Mouse (Mus musculus) stomach, embryonic 16.5 days (tissue): ENCODE measurements around the gene Pax4. TPM values are rescaled to one million over a fixed set of nuclear protein-coding genes. Genes with fewer than 3 reads are reported as not detected.

ENCODE experiments used
- ATAC-seq: fragments of 200-750 bp; cut with Nextera tagmentation; 2 replicates; pipeline ENCODE4 v1.8.0; 2017; ENCODE audit warnings: moderate number of reproducible peaks, moderate TSS enrichment; ENCODE audit not compliant: insufficient read depth, low FRiP score
- H3K27ac ChIP-seq: fragments of 300-500 bp; sonication (generic); 2 replicates; pipeline ENCODE4 v1.5.1; 2014; ENCODE audit warnings: low read length
- H3K27me3 ChIP-seq: fragments of 300-500 bp; sonication (generic); 2 replicates; pipeline ENCODE4 v1.6.1; 2014; ENCODE audit warnings: low read length, control low read depth, mixed read lengths; ENCODE audit not compliant: control insufficient read depth, insufficient read depth
- H3K36me3 ChIP-seq: fragments of 300-500 bp; sonication (generic); 2 replicates; pipeline ENCODE4 v1.6.1; 2014; ENCODE audit warnings: low read length; ENCODE audit not compliant: control insufficient read depth, insufficient read depth
- H3K4me1 ChIP-seq: fragments of 300-500 bp; sonication (generic); 2 replicates; pipeline ENCODE4 v1.6.1; 2014; ENCODE audit warnings: low read length, control low read depth, mixed read lengths; ENCODE audit not compliant: control insufficient read depth, insufficient read depth
- H3K4me2 ChIP-seq: fragments of 300-500 bp; sonication (generic); 2 replicates; pipeline ENCODE4 v1.6.1; 2014; ENCODE audit warnings: low read depth, low read length, mixed read lengths
- H3K4me3 ChIP-seq: fragments of 300-500 bp; sonication (generic); replicated peaks from 2 replicates; pipeline ENCODE4 v1.5.1; 2014; ENCODE audit warnings: mild to moderate bottlenecking, low read length
- H3K9ac ChIP-seq: fragments of 300-500 bp; sonication (generic); 2 replicates; pipeline ENCODE4 v1.6.1; 2014; ENCODE audit warnings: low read length
- H3K9me3 ChIP-seq: fragments of 300-500 bp; sonication (generic); replicated peaks from 2 replicates; pipeline ENCODE4 v1.6.1; 2016; ENCODE audit warnings: low read length, control low read depth; ENCODE audit not compliant: control insufficient read depth
- WGBS: fragments of 180-500 bp; shearing (Covaris S2); extraction: QIAGEN DNeasy Blood & Tissue Kit; methylation state at CpG from one replicate; pipeline ENCODE4 v1.1.7; 2014; 5-methylcytosine and 5-hydroxymethylcytosine counted together
- polyA plus RNA-seq: library from polyadenylated mRNA; unstranded; fragments of >200 nt; fragmentation: Nextera tagmentation; extraction: Ambion mirVana; gene quantifications from 2 replicates; pipeline ENCODE4 v1.2.1, GENCODE M21; 2015

Pax4 gene
- polyA plus RNA-seq, 1 experiment from 2014 or later = 1.2 TPM

GRCm38 (mm10) chr6:28480752-28481492, 31.8 kb upstream of the Pax4 start:
- peak overlapping the region; percentile 85 for H3K9ac ChIP-seq
- peak overlapping the region; percentile 81 for H3K4me3 ChIP-seq
- H3K4me1 ChIP-seq = peaks cover 38% of the 10 kb centered on the region
- H3K27me3 ChIP-seq = no peaks in the 10 kb centered on the region
- H3K27ac ChIP-seq = peak overlapping the region; percentile 85
- H3K36me3 ChIP-seq = no peaks in the 10 kb centered on the region
- ATAC-seq = no peak
- H3K9me3 ChIP-seq = no peaks in the 10 kb centered on the region
- 4% methylated on average over 21 of the region's 21 CpGs for WGBS
- H3K4me2 ChIP-seq = peak overlapping the region; percentile 71

DNA sequence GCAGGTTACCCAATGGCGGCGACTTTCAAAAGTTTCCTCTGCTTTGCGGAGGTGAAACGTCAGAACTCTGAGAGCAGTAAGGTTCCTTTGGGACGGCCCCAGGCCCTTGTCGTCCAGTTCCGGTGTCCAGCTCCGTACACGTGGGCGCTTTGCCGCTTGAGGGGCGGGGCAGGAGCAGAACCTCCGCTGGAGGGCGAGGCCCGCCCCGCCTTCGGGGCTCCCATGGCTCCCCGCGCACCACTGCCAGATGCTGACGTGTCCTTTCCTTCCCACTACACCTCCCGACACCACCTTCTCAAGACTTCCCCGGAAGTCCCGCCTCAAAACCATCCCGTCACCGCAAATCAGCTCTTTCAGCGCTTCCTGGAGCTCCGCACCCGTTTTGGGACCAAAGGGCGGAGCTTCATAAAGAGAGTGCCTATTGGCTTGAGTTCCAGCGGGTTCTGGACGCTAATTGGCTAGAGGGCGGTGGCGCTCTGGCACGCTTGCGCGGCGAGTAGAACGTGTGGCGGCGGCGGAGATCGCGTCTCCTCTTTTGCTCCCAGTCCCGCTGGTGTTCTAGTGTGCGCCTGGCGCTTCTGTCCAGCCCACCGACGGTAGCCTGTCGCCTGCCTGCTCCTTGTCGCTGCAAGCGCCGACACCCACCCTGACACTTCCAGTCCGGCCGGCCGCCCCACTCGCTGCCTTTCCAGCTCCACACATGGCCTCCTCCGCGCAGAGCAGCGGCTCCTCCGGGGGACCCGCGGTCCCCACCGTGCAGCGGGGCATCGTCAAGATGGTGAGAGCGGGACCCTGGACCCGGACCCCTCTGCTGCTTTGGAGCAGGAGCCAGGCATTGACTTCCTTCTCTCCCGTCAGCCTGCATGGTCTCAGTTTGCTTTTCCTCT, 31.0 kb upstream of the Pax4 start:
- under 1% methylated on average over 68 of the region's 68 CpGs for WGBS
- Histone ChIP-seq H3K27ac (peak overlapping the region; percentile 85), H3K4me1 (peaks cover 33% of the 10 kb centered on the region), H3K36me3 (no peaks in the 10 kb centered on the region), H3K9ac (peak overlapping the region; percentile 85), H3K27me3 (no peaks in the 10 kb centered on the region), H3K9me3 (no peaks in the 10 kb centered on the region), H3K4me3 (peak overlapping the region; percentile 81), H3K4me2 (peak overlapping the region; percentile 71)
- peak; percentile 99 for ATAC-seq

- Histone ChIP-seq H3K4me1 (peaks cover 8% of the 10 kb centered on the region; the same call in 1 of the 2 replicates), H3K9ac (no peak within 1 kb of the TSS), H3K36me3 (no peaks in the 10 kb centered on the region), H3K9me3 (no peaks in the 10 kb centered on the region), H3K4me2 (no peak within 1 kb of the TSS), H3K27me3 (no peaks in the 10 kb centered on the region), H3K27ac (no peak within 1 kb of the TSS; the same call in 1 of the 2 replicates), H3K4me3 (no peak within 1 kb of the TSS)
- 86% methylated on average over 5 of the region's 5 CpGs for WGBS
- no peak for ATAC-seq
Measured at GRCm38 (mm10) chr6:28474839-28475238, 25.7 kb upstream of the Pax4 start, which contains the start of gene Snd1. Gene Snd1, plus strand, starts transcription at chr6:28475139.

GRCm38 (mm10) chr6:28474211-28474610, 25.1 kb upstream of the Pax4 start:
- Histone ChIP-seq H3K4me1 (peaks cover 6% of the 10 kb centered on the region; the same call in 1 of the 2 replicates), H3K4me2 (no peak overlapping the region), H3K27ac (no peak overlapping the region; the same call in 1 of the 2 replicates), H3K4me3 (no peak overlapping the region), H3K27me3 (no peaks in the 10 kb centered on the region), H3K9ac (no peak overlapping the region), H3K36me3 (no peaks in the 10 kb centered on the region), H3K9me3 (no peaks in the 10 kb centered on the region)
- no peak for ATAC-seq
- 73% methylated on average over 4 of the region's 4 CpGs for WGBS

DNA sequence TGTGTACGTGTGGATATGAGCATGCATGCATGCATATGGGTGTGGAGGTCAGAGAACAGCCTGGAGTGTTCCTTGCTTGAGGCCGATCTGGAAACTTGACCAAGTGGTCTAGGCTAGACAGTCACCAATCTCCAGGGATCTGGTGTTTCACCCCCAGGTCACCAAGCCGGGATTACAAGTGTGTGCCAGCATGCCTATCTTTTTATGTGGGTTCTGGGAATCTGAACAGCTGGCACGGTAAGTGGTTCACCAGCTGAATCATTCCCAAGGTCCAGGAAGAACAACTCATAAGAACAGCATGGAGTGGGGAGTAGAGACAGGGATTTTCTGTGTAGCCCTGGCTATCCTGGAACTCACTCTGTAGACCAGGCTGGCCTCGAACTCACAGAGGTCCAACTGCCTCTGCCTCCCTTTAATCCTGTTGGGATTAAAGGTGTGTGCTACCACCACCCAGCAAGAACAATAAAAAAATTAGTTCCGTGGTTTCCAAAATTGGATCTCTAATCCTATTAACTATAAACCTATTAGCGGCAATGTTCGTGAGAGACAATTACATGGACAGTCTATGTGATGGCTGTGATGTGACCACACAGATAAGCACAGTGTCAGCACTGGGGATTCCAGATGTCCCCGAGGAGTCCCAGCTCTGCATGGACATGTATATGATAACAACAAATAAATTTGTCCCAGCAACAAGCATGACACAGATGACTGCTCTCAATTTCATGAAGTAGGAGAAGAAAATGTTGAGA, 22.3 kb upstream of the Pax4 start:
- WGBS = 83% methylated on average over 9 of the region's 9 CpGs
- H3K9ac ChIP-seq = no peak overlapping the region
- H3K4me2 ChIP-seq = no peak overlapping the region
- no peak for ATAC-seq
- no peak overlapping the region for H3K4me3 ChIP-seq
- no peaks in the 10 kb centered on the region for H3K4me1 ChIP-seq
- H3K27ac ChIP-seq = no peak overlapping the region
- no peaks in the 10 kb centered on the region for H3K27me3 ChIP-seq
- H3K9me3 ChIP-seq = no peaks in the 10 kb centered on the region
- no peaks in the 10 kb centered on the region for H3K36me3 ChIP-seq

GRCm38 (mm10) chr6:28470621-28471020, 21.5 kb upstream of the Pax4 start:
- Histone ChIP-seq H3K9ac (no peak overlapping the region), H3K4me1 (no peaks in the 10 kb centered on the region), H3K9me3 (no peaks in the 10 kb centered on the region), H3K27ac (no peak overlapping the region), H3K4me3 (no peak overlapping the region), H3K27me3 (no peaks in the 10 kb centered on the region), H3K4me2 (no peak overlapping the region), H3K36me3 (no peaks in the 10 kb centered on the region)
- no peak for ATAC-seq
- WGBS = 83% methylated on average over 5 of the region's 5 CpGs

DNA sequence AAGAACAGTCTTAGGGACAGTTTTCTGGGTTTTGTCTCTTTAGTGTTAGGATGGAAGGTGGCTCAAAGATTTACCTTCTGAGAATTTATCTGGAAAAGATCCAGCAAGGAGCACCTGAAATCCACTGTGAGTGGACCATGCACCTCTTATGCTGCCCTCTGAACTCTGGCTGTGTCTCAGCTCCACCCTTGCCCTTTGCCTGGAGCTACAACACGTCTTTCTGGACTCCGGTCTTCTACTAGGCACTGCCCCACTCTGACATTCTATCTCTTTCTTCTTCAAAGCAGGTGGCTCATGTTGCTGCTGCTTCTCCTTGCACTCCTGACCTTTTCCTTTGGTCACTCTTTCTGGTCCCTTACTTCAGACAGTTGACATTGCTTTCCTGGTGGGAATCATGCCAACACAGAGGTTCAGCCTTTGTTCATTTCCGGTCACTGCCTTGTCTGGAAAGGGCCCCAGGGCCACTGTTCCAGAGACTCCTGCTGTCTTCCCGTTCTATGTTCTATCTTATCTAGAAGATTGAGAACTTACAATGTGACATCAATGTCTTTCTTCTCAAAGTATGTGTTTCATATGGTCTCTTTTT, 21.0 kb upstream of the Pax4 start:
- Histone ChIP-seq H3K27ac (no peak overlapping the region), H3K9ac (no peak overlapping the region), H3K4me1 (no peaks in the 10 kb centered on the region), H3K9me3 (no peaks in the 10 kb centered on the region), H3K4me3 (no peak overlapping the region), H3K4me2 (no peak overlapping the region), H3K36me3 (no peaks in the 10 kb centered on the region), H3K27me3 (no peaks in the 10 kb centered on the region)
- ATAC-seq = no peak
- WGBS = 64% methylated on average over 4 of the region's 4 CpGs

DNA sequence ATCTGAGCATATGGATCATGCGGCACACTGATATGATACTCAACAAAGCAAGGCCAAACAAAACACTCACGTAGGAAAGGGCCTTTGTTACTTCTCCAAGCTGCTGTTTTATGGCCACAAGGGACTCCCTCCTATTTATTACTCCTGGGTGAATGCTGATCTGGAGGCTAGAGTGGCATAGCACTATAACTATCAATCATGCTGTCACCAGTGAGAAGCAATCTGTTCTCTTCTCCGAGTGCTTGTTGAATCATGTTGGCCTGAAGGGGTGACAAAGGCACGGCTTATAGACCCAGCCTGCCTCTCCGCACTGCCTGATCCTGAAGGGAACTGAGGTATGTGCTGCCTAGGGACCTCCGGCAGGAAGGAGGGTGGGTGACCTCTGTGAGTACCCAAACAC, 15.5 kb upstream of the Pax4 start:
- Histone ChIP-seq H3K36me3 (no peaks in the 10 kb centered on the region), H3K27me3 (no peaks in the 10 kb centered on the region), H3K9me3 (no peaks in the 10 kb centered on the region), H3K4me3 (no peak overlapping the region), H3K4me2 (no peak overlapping the region), H3K27ac (no peak overlapping the region; the same call in 1 of the 2 replicates), H3K9ac (no peak overlapping the region), H3K4me1 (no peaks in the 10 kb centered on the region)
- peak; percentile 44 for ATAC-seq
- WGBS = 19% methylated on average over 6 of the region's 6 CpGs
